Mouse (Mus musculus): ENCODE data around the gene Tsc22d3.
"Not testable (repeated sequence)": the region's sequence is repeated elsewhere in the genome, so short reads cannot be mapped to it uniquely, and the experiment has no call there.

Tsc22d3 gene

GRCm38 (mm10) chrX:140531356-140531755 lies 69.1 kb downstream of the Tsc22d3 start:
- DNase-seq (ENCODE audit: low read depth, low spot score): no peak

- no peak for DNase-seq (ENCODE audit: low read depth, low spot score)
Measured at GRCm38 (mm10) chrX:140530632-140531031, 69.8 kb downstream of the Tsc22d3 start.

GRCm38 (mm10) chrX:140529074-140529561 lies 71.3 kb downstream of the Tsc22d3 start:
- peak; percentile 27 for DNase-seq (ENCODE audit: low read depth, low spot score)

- no peak for DNase-seq (ENCODE audit: low read depth, low spot score)
Measured at GRCm38 (mm10) chrX:140527231-140527630, 73.2 kb downstream of the Tsc22d3 start.

GRCm38 (mm10) chrX:140526253-140526618 lies 74.2 kb downstream of the Tsc22d3 start:
- no peak for DNase-seq (ENCODE audit: low read depth, low spot score)

- no peak for DNase-seq (ENCODE audit: low read depth, low spot score)
Measured at GRCm38 (mm10) chrX:140525604-140526252, 74.7 kb downstream of the Tsc22d3 start.

- DNase-seq (ENCODE audit: low read depth, low spot score): no peak
Measured at GRCm38 (mm10) chrX:140524231-140524630, 76.2 kb downstream of the Tsc22d3 start.

GRCm38 (mm10) chrX:140522071-140522765 lies 78.2 kb downstream of the Tsc22d3 start:
- no peak for DNase-seq (ENCODE audit: low read depth, low spot score)

- DNase-seq (ENCODE audit: low read depth, low spot score): peak; percentile 90
Measured at GRCm38 (mm10) chrX:140520146-140521102, 80.0 kb downstream of the Tsc22d3 start.

- DNase-seq (ENCODE audit: low read depth, low spot score): no peak
Measured at GRCm38 (mm10) chrX:140518351-140518750, 82.1 kb downstream of the Tsc22d3 start.

GRCm38 (mm10) chrX:140513379-140513778 lies 87.1 kb downstream of the Tsc22d3 start:
- no peak for DNase-seq (ENCODE audit: low read depth, low spot score)

- DNase-seq (ENCODE audit: low read depth, low spot score): no peak
Measured at GRCm38 (mm10) chrX:140511687-140512651, 88.5 kb downstream of the Tsc22d3 start.

GRCm38 (mm10) chrX:140510696-140511429 lies 89.6 kb downstream of the Tsc22d3 start:
- DNase-seq (ENCODE audit: low read depth, low spot score): no peak

GRCm38 (mm10) chrX:140509817-140510216 lies 90.6 kb downstream of the Tsc22d3 start:
- DNase-seq (ENCODE audit: low read depth, low spot score): no peak

- DNase-seq (ENCODE audit: low read depth, low spot score): not testable (repeated sequence)
Measured at GRCm38 (mm10) chrX:140508791-140509190, 91.7 kb downstream of the Tsc22d3 start.

GRCm38 (mm10) chrX:140507377-140507776 lies 93.1 kb downstream of the Tsc22d3 start:
- DNase-seq (ENCODE audit: low read depth, low spot score): no peak

GRCm38 (mm10) chrX:140506436-140507180 lies 93.9 kb downstream of the Tsc22d3 start:
- DNase-seq (ENCODE audit: low read depth, low spot score): no peak

GRCm38 (mm10) chrX:140505497-140506238 lies 94.8 kb downstream of the Tsc22d3 start:
- peak; percentile 52 for DNase-seq (ENCODE audit: low read depth, low spot score)

- peak; percentile 78 for DNase-seq (ENCODE audit: low read depth, low spot score)
Measured at GRCm38 (mm10) chrX:140503905-140504304, 96.6 kb downstream of the Tsc22d3 start.

Data from 3T3-L1 (cell line).